Mouse (Mus musculus): ENCODE results near the gene Slc31a2. TPM values are rescaled to one million over a fixed set of nuclear protein-coding genes. Genes with fewer than 3 reads are reported as not detected.
A peak's percentile ranks its signal among the peaks of the same experiment; 100 is the strongest.

The Slc31a2 gene
- total RNA-seq, 2 experiments from 2014 or later, result 8.0 to 8.4 TPM

- intact Hi-C loops (cut with DNase I), result no loop called here
These were observed 66.7 kb downstream of the Slc31a2 start for GRCm38 (mm10) chr4:62328941-62329660.

GRCm38 (mm10) chr4:62331977-62332376 is 69.6 kb downstream of the Slc31a2 start:
- H3K4me3 ChIP-seq, result no peak overlapping the region
- intact Hi-C loops (cut with DNase I), result no loop called here
- TF ChIP-seq CTCF (IDR thresholded peaks at IDR 0.05), result no peak; the same call in 1 of the 2 replicates
- H3K27ac ChIP-seq, result no peak overlapping the region
- no peak for DNase-seq (ENCODE audit: extremely low spot score in 1 of 2, low spot score in 2 of 2)

More at GRCm38 (mm10) chr4:62328941-62329660, 66.7 kb downstream of the Slc31a2 start:
- Histone ChIP-seq H3K27ac (no peak overlapping the region), H3K4me3 (no peak overlapping the region)
- DNase-seq (ENCODE audit: extremely low spot score in 1 of 2, low spot score in 2 of 2), result no peak
- TF ChIP-seq CTCF (IDR thresholded peaks at IDR 0.05), result no peak

- H3K27ac ChIP-seq, result no peak overlapping the region
- intact Hi-C loops (cut with DNase I), result no loop called here
- DNase-seq (ENCODE audit: extremely low spot score in 1 of 2, low spot score in 2 of 2), result no peak
- TF ChIP-seq CTCF (IDR thresholded peaks at IDR 0.05), result no peak
- H3K4me3 ChIP-seq, result no peak overlapping the region
These were observed 76.2 kb downstream of the Slc31a2 start for GRCm38 (mm10) chr4:62338536-62338935.

GRCm38 (mm10) chr4:62344000-62344399 is 81.6 kb downstream of the Slc31a2 start:
- no peak for DNase-seq (ENCODE audit: extremely low spot score in 1 of 2, low spot score in 2 of 2)
- Histone ChIP-seq H3K4me3 (no peak overlapping the region), H3K27ac (no peak overlapping the region)
- intact Hi-C loops (cut with DNase I), result no loop called here
- peak; percentile 58 for TF ChIP-seq CTCF (IDR thresholded peaks at IDR 0.05)

DNA sequence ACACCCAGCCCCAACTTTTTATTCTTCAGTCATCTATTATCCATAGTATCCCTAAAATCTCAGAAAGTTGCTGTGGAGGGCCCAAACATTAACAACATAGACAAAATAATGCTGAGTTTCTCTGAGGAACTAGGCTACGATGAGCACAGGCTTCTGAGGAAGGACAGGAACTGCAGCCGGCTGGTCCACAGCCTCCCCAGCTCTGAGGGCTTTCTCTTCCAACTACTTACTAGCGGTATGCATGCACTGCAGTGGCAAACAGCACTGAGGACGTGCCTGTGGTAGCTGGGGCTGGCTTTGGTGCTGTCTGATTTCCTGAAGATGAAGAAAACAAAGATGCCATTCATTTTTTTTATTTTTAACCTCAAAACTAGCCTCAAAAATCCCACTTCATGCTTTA is 83.5 kb downstream of the Slc31a2 start:
- DNase-seq (ENCODE audit: extremely low spot score in 1 of 2, low spot score in 2 of 2), result no peak
- TF ChIP-seq CTCF (IDR thresholded peaks at IDR 0.05), result no peak
- no peak overlapping the region for H3K4me3 ChIP-seq
- intact Hi-C loops (cut with DNase I), result no loop called here
- no peak overlapping the region for H3K27ac ChIP-seq

DNA sequence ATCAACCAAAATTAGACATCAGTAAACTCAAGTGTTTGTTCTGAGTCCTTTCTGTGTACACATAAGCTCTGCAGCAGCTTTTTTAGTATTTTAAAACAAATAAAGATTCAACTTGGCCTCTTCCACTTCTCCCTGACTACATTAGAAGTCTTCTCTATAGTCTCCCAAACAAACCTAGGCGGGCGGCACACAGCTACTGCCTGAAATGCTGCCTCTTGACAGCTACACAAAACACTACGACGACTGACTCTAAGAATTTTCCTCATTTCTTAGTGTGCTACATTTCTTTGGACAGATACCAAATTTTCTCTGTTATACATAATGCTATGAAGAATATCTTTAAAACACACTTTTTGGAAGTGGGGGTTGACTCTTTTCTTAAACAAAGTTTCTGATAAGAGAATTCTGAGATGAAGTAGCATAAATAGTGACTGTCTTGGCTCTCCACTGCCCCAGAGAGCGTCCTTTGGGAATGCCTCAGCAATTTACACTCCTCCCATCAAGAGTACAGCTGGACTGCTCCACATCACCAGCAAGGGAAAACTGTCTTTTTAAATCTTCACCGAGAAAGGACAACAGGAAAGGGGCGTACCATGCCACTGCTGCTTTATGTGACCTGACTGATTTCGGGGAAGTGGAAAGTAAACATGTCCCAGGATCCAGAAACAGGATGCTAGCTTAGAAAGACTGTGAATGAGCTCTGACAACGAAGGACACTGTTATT is 85.4 kb downstream of the Slc31a2 start:
- no peak overlapping the region for H3K4me3 ChIP-seq

More for the DNA sequence above, 85.4 kb downstream of the Slc31a2 start:
- TF ChIP-seq CTCF (IDR thresholded peaks at IDR 0.05), result no peak
- DNase-seq (ENCODE audit: extremely low spot score in 1 of 2, low spot score in 2 of 2), result no peak
- intact Hi-C loops (cut with DNase I), result no loop called here
- no peak overlapping the region for H3K27ac ChIP-seq

Other genes with a start within 250 kb of the Slc31a2 start
- gene Mup20, start 208.4 kb upstream of the Slc31a2 start, total RNA-seq (2021), result not detected
- gene Mup3, start 175.2 kb upstream of the Slc31a2 start, total RNA-seq (2021), result not detected
- gene Mup21, start 111.7 kb upstream of the Slc31a2 start, total RNA-seq (2021), result not detected
- 10 to 100 TPM; 20.6 TPM for gene Zfp37, start 31.5 kb upstream of the Slc31a2 start, total RNA-seq (2021)
- 10 to 100 TPM; 35.1 to 41.0 TPM for gene Fkbp15, start 98.0 kb downstream of the Slc31a2 start, total RNA-seq (2021)
- gene Slc31a1, start 98.2 kb downstream of the Slc31a2 start, total RNA-seq (2021), result 10 to 100 TPM; 11.8 to 12.9 TPM
- gene Cdc26, start 146.1 kb downstream of the Slc31a2 start, total RNA-seq (2021), result 10 to 100 TPM; 42.3 to 43.4 TPM
- gene Prpf4, start 146.2 kb downstream of the Slc31a2 start, total RNA-seq (2021), result 10 to 100 TPM; 12.1 to 14.4 TPM
- not detected for gene Rnf183, start 172.7 kb downstream of the Slc31a2 start, total RNA-seq (2021)
- 1 to 10 TPM; 6.9 to 8.8 TPM for gene Wdr31, start 208.3 kb downstream of the Slc31a2 start, total RNA-seq (2021)
- under 1 TPM; 0.38 to 0.40 TPM for gene Bspry, start 217.5 kb downstream of the Slc31a2 start, total RNA-seq (2021)
- gene Hdhd3, start 240.9 kb downstream of the Slc31a2 start, total RNA-seq (2021), result 10 to 100 TPM in 1 of 2 experiments, 1 to 10 TPM in 1; 8.3 to 10.3 TPM

Data from left cerebral cortex, adult 2 months (tissue).